Mouse (Mus musculus) mouse embryonic stem cell (cell line): ENCODE data around the gene Gm15107.
"Not testable (repeated sequence)": the region's sequence is repeated elsewhere in the genome, so short reads cannot be mapped to it uniquely, and the experiment has no call there.

Source experiments
- in situ Hi-C, 2 experiments: fragments of 300-500 bp; cut with MboI; formaldehyde crosslinking; loops; 1 replicate in 1 of 2; 3 replicates in 1 of 2; pipeline ENCODE4 v1.14.3; 2019 to 2020; ENCODE audit warnings: low sequenced_read_pairs in 2 of 2, low pct_unique_long_range_greater_than_20kb in 1 of 2, mixed read lengths in 1 of 2; ENCODE audit not compliant: unreplicated experiment in 1 of 2

The Gm15107 gene

GRCm38 (mm10) chrX:148180424-148180823 lies at the start of gene Gm15107:
Gm15107 (plus strand) TSS chrX:148180724.
- in situ Hi-C loops: not testable (repeated sequence)
